Mouse (Mus musculus): ENCODE measurements around the gene Dusp15.

Dusp15 gene

GRCm38 (mm10) chr2:152951065-152951849 is at the start of gene Dusp15:
Dusp15 (minus strand) TSS chr2:152951698.
- in situ Hi-C loops (cut with MseI, MboI), result no loop called here

GRCm38 (mm10) chr2:152997046-152997445 is 45.5 kb upstream of the Dusp15 start:
- in situ Hi-C loops (cut with MseI, MboI), result no loop called here

- in situ Hi-C loops (cut with MseI, MboI), result no loop called here
Measured at GRCm38 (mm10) chr2:152991529-152991928, 40.0 kb upstream of the Dusp15 start.

GRCm38 (mm10) chr2:152985582-152985981 is 34.1 kb upstream of the Dusp15 start:
- in situ Hi-C loops (cut with MseI, MboI), result no loop called here

GRCm38 (mm10) chr2:152976991-152977390 is 25.5 kb upstream of the Dusp15 start:
- in situ Hi-C loops (cut with MseI, MboI), result no loop called here

- in situ Hi-C loops (cut with MseI, MboI), result no loop called here
Measured at GRCm38 (mm10) chr2:152965555-152965954, 14.1 kb upstream of the Dusp15 start.

GRCm38 (mm10) chr2:152962091-152962793 is 10.7 kb upstream of the Dusp15 start, which contains the start of gene Ttll9:
Ttll9 (plus strand) TSS chr2:152962485.
- in situ Hi-C loops (cut with MseI, MboI), result no loop called here

GRCm38 (mm10) chr2:152958116-152958515 is 6.6 kb upstream of the Dusp15 start:
- in situ Hi-C loops (cut with MseI, MboI), result no loop called here

- in situ Hi-C loops (cut with MseI, MboI), result no loop called here
Measured at GRCm38 (mm10) chr2:152951850-152952720, 587 bp upstream of the Dusp15 start.

GRCm38 (mm10) chr2:152950358-152951064 is 987 bp downstream of the Dusp15 start:
- in situ Hi-C loops (cut with MseI, MboI), result no loop called here

- in situ Hi-C loops (cut with MseI, MboI), result no loop called here
Measured at GRCm38 (mm10) chr2:152948438-152949020, 3.0 kb downstream of the Dusp15 start.

- in situ Hi-C loops (cut with MseI, MboI), result no loop called here
Measured at GRCm38 (mm10) chr2:152947098-152947497, 4.4 kb downstream of the Dusp15 start.

GRCm38 (mm10) chr2:152944013-152944412 is 7.5 kb downstream of the Dusp15 start:
- in situ Hi-C loops (cut with MseI, MboI), result no loop called here

GRCm38 (mm10) chr2:152943568-152943967 is 7.9 kb downstream of the Dusp15 start:
- in situ Hi-C loops (cut with MseI, MboI), result no loop called here

- in situ Hi-C loops (cut with MseI, MboI), result no loop called here
Measured at GRCm38 (mm10) chr2:152942898-152943515, 8.5 kb downstream of the Dusp15 start.

- in situ Hi-C loops (cut with MseI, MboI), result no loop called here
Measured at GRCm38 (mm10) chr2:152941776-152942175, 9.7 kb downstream of the Dusp15 start.

GRCm38 (mm10) chr2:152941106-152941505 is 10.4 kb downstream of the Dusp15 start:
- in situ Hi-C loops (cut with MseI, MboI), result no loop called here

- in situ Hi-C loops (cut with MseI, MboI), result no loop called here
Measured at GRCm38 (mm10) chr2:152939846-152940245, 11.7 kb downstream of the Dusp15 start.

GRCm38 (mm10) chr2:152933614-152934013 is 17.9 kb downstream of the Dusp15 start:
- in situ Hi-C loops (cut with MseI, MboI), result no loop called here

- in situ Hi-C loops (cut with MseI, MboI), result no loop called here
Measured at GRCm38 (mm10) chr2:152933048-152933447, 18.4 kb downstream of the Dusp15 start, which contains the start of gene Foxs1. Foxs1 (minus strand) TSS chr2:152933208.

All from mouse trophoblast stem cell (cell line).